Mouse (Mus musculus) v-Abl transformed pro-B cells (cell line): Measurements from ENCODE around the gene Gch1.
"Not testable (repeated sequence)": the region's sequence is repeated elsewhere in the genome, so short reads cannot be mapped to it uniquely, and the experiment has no call there.

Experiments
- in situ Hi-C, 2 experiments: fragments of 400-800 bp; cut with MboI; formaldehyde crosslinking; loops; one replicate each; pipeline ENCODE4 v1.15.1; 2025; ENCODE audit not compliant: unreplicated experiment in 2 of 2

Gch1 gene

GRCm38 (mm10) chr14:47170499-47171109, 18.6 kb downstream of the Gch1 start:
- in situ Hi-C loops: no loop called here

- in situ Hi-C loops: no loop called here
Measured at GRCm38 (mm10) chr14:47169677-47170410, 19.4 kb downstream of the Gch1 start.

GRCm38 (mm10) chr14:47165741-47166140, 23.5 kb downstream of the Gch1 start:
- in situ Hi-C loops: no loop called here

GRCm38 (mm10) chr14:47165117-47165516, 24.1 kb downstream of the Gch1 start:
- in situ Hi-C loops: no loop called here

- in situ Hi-C loops: no loop called here
Measured at GRCm38 (mm10) chr14:47161921-47162427, 27.2 kb downstream of the Gch1 start.

GRCm38 (mm10) chr14:47160051-47160640, 29.1 kb downstream of the Gch1 start:
- in situ Hi-C loops: no loop called here

GRCm38 (mm10) chr14:47154303-47154702, 34.9 kb downstream of the Gch1 start:
- in situ Hi-C loops: no loop called here

GRCm38 (mm10) chr14:47151306-47151705, 37.9 kb downstream of the Gch1 start:
- in situ Hi-C loops: no loop called here

GRCm38 (mm10) chr14:47144326-47144725, 44.9 kb downstream of the Gch1 start:
- in situ Hi-C loops: no loop called here

- in situ Hi-C loops: no loop called here
Measured at GRCm38 (mm10) chr14:47138853-47139252, 50.4 kb downstream of the Gch1 start.

GRCm38 (mm10) chr14:47136637-47137036, 52.6 kb downstream of the Gch1 start:
- in situ Hi-C loops: no loop called here

- in situ Hi-C loops: no loop called here
Measured at GRCm38 (mm10) chr14:47133948-47134347, 55.3 kb downstream of the Gch1 start.

- in situ Hi-C loops: no loop called here
Measured at GRCm38 (mm10) chr14:47127987-47128386, 61.2 kb downstream of the Gch1 start.

GRCm38 (mm10) chr14:47117522-47117921, 71.7 kb downstream of the Gch1 start:
- in situ Hi-C loops: no loop called here

GRCm38 (mm10) chr14:47116062-47116762, 73.0 kb downstream of the Gch1 start:
- in situ Hi-C loops: no loop called here

- in situ Hi-C loops: no loop called here
Measured at GRCm38 (mm10) chr14:47115154-47115553, 74.1 kb downstream of the Gch1 start.

GRCm38 (mm10) chr14:47111341-47111740, 77.9 kb downstream of the Gch1 start:
- in situ Hi-C loops: no loop called here

- in situ Hi-C loops: not testable (repeated sequence)
Measured at GRCm38 (mm10) chr14:47110391-47110790, 78.8 kb downstream of the Gch1 start.

- in situ Hi-C loops: no loop called here
Measured at GRCm38 (mm10) chr14:47107461-47107860, 81.8 kb downstream of the Gch1 start.

- in situ Hi-C loops: no loop called here
Measured at GRCm38 (mm10) chr14:47105755-47106154, 83.5 kb downstream of the Gch1 start.

GRCm38 (mm10) chr14:47105174-47105557, 84.0 kb downstream of the Gch1 start:
- in situ Hi-C loops: no loop called here
